Mouse (Mus musculus) lung, adult 2 months (tissue): ENCODE measurements at regions not wholly inside any gene's neighbourhood (a gene's known extent, or its start where the extent isn't known, plus 50 kb on each side); places are given as distances from the start of the nearest gene placed in this dataset.

Experiments used
- CTCF ChIP-seq: fragments of 200-500 bp; IDR thresholded peaks from 2 replicates; pipeline ENCODE4 v1.5.1; 2011; ENCODE audit warnings: mild to moderate bottlenecking, low read length, control low read depth; ENCODE audit not compliant: insufficient read depth
- POLR2A ChIP-seq: fragments of 200-500 bp; IDR thresholded peaks from 2 replicates; pipeline ENCODE4 v1.6.1; 2011; ENCODE audit warnings: low read depth, mild to moderate bottlenecking, control low read depth, low read length, borderline replicate concordance; ENCODE audit errors: extremely low read depth

- TF ChIP-seq CTCF = no peak
- TF ChIP-seq POLR2A = no peak
Observed at GRCm38 (mm10) chr13:101305695-101306413, 462.2 kb downstream of the Pik3r1 start.
